Mouse (Mus musculus): Measurements from ENCODE around the gene Retreg1.

The Retreg1 gene

DNA sequence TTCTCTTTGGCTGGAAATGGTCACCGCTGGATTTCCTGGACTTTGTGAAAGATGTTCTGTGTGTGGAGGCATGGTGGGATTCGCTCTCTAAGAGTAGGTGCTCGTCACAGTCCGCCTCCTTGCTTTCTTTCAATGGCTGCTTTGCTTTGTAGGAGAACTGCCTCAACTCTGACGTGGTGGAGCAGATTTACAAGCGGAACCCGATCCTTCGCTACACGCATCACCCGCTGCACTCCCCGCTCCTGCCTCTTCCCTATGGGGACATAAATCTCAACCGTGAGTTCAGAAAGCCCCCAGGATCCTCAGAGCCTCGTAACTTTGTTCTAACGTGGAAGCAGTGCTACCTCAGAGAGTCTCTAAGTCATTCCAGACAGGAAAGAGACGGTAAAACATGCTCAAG lies 39.9 kb upstream of the Retreg1 start:
- no peak overlapping the region for H3K4me3 ChIP-seq (replicated peaks; ENCODE audit: low read length)
- H3K27me3 ChIP-seq (ENCODE audit: insufficient read depth, low read length) = no peaks in the 10 kb centered on the region
- H3K9me3 ChIP-seq (ENCODE audit: low read length) = peaks cover 7% of the 10 kb centered on the region; the same call in 1 of the 2 replicates
- peaks cover 55% of the 10 kb centered on the region for H3K4me1 ChIP-seq (replicated peaks; ENCODE audit: low read depth, low read length)
- TF ChIP-seq CTCF (conservative IDR thresholded peaks at IDR 0.05; ENCODE audit: low read length) = no peak
- no peak for TF ChIP-seq POU5F1 (IDR thresholded peaks at IDR 0.05; ENCODE audit: borderline replicate concordance, low read length)
- no peak for TF ChIP-seq NANOG (IDR thresholded peaks at IDR 0.05; ENCODE audit: borderline replicate concordance, low read length)
- peaks cover 99% of the 10 kb centered on the region for H3K36me3 ChIP-seq (ENCODE audit: insufficient read depth, low read length)

DNA sequence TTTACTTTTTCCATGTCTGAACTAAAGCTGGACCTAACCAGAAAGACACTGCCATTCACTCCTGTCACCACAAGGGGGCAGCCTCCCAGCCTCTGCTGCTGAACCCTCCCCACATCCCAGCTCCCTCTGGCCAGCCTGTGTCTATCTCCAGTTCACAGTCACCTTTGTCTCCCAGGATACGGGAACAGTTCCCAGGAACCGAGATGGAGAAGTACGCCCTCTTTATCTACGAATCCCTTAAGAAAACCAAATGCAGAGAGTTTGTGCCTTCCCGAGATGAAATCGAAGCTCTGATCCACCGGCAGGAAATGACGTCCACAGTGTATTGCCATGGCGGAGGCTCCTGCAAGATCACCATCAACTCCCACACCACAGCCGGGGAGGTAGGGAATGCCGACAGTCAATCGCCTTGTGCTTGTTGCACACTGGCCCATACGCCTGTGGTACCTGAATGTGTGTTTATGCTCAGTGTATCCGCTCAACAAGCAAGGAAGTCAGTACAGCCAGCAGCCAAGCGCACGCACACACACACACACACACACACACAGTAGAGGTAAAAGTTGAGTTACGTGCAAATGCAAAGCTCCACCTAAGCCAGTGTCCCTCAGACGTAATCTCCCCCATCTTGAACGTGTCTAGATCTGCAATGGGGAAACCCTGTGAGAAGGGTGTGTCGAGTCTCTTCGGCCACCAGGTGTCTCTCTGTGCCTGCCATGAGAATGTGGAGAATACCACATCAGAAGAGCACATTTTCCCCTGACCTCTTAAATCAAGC lies 37.5 kb upstream of the Retreg1 start:
- Histone ChIP-seq H3K9me3 (ENCODE audit: low read length) (peaks cover 8% of the 10 kb centered on the region; the same call in 1 of the 2 replicates), H3K36me3 (ENCODE audit: insufficient read depth, low read length) (peaks cover 100% of the 10 kb centered on the region), H3K4me1 (replicated peaks; ENCODE audit: low read depth, low read length) (peaks cover 75% of the 10 kb centered on the region), H3K27me3 (ENCODE audit: insufficient read depth, low read length) (no peaks in the 10 kb centered on the region), H3K4me3 (replicated peaks; ENCODE audit: low read length) (peak overlapping the region; percentile 41; the same call in 1 of the 2 replicates)
- no peak for TF ChIP-seq POU5F1 (IDR thresholded peaks at IDR 0.05; ENCODE audit: borderline replicate concordance, low read length)
- TF ChIP-seq NANOG (IDR thresholded peaks at IDR 0.05; ENCODE audit: borderline replicate concordance, low read length) = no peak
- peak; percentile 91 for TF ChIP-seq CTCF (conservative IDR thresholded peaks at IDR 0.05; ENCODE audit: low read length)

DNA sequence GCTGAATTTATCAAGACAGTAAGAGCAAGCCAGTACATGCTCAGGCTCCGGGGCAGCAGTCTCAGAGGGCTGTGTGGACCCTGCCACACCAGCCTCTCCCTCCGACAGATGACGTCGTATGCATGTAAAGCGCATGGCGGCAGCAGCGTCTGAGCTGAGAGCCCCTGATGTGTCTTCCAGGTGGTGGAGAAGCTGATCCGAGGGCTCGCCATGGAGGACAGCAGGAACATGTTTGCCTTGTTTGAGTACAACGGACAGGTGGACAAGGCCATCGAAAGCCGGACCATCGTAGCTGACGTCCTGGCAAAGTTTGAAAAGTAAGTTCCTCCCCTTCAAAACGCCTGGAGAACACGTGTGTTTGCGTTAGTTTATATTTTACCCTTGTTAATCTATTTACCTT lies 36.6 kb upstream of the Retreg1 start:
- Histone ChIP-seq H3K9me3 (ENCODE audit: low read length) (peaks cover 12% of the 10 kb centered on the region; the same call in 1 of the 2 replicates), H3K27me3 (ENCODE audit: insufficient read depth, low read length) (no peaks in the 10 kb centered on the region), H3K4me3 (replicated peaks; ENCODE audit: low read length) (no peak overlapping the region), H3K4me1 (replicated peaks; ENCODE audit: low read depth, low read length) (peaks cover 77% of the 10 kb centered on the region), H3K36me3 (ENCODE audit: insufficient read depth, low read length) (peaks cover 100% of the 10 kb centered on the region)
- TF ChIP-seq NANOG (IDR thresholded peaks at IDR 0.05; ENCODE audit: borderline replicate concordance, low read length) (no peak), CTCF (conservative IDR thresholded peaks at IDR 0.05; ENCODE audit: low read length) (no peak), POU5F1 (IDR thresholded peaks at IDR 0.05; ENCODE audit: borderline replicate concordance, low read length) (no peak)

DNA sequence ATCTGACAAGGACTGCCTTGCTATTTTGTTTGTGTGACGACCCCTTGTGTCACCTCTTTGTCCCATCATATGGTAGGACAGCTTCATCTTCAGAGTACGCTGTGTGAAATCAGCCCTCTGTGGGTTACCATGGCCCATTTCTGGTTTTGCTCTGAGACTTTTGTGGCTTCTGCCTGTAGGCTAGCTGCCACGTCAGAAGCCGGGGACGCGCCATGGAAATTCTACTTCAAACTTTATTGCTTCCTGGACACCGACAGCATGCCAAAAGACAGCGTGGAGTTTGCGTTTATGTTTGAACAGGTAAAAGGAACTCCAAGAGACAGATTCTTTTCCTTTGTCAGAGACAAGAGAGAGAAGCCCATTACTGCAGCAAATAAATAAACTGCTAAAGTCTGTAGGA lies 36.1 kb upstream of the Retreg1 start:
- H3K4me1 ChIP-seq (replicated peaks; ENCODE audit: low read depth, low read length) = peaks cover 82% of the 10 kb centered on the region
- no peak overlapping the region for H3K4me3 ChIP-seq (replicated peaks; ENCODE audit: low read length)
- H3K27me3 ChIP-seq (ENCODE audit: insufficient read depth, low read length) = no peaks in the 10 kb centered on the region
- peaks cover 100% of the 10 kb centered on the region for H3K36me3 ChIP-seq (ENCODE audit: insufficient read depth, low read length)
- peaks cover 14% of the 10 kb centered on the region; the same call in 1 of the 2 replicates for H3K9me3 ChIP-seq (ENCODE audit: low read length)
- TF ChIP-seq NANOG (IDR thresholded peaks at IDR 0.05; ENCODE audit: borderline replicate concordance, low read length) = no peak
- TF ChIP-seq POU5F1 (IDR thresholded peaks at IDR 0.05; ENCODE audit: borderline replicate concordance, low read length) = no peak
- TF ChIP-seq CTCF (conservative IDR thresholded peaks at IDR 0.05; ENCODE audit: low read length) = no peak

DNA sequence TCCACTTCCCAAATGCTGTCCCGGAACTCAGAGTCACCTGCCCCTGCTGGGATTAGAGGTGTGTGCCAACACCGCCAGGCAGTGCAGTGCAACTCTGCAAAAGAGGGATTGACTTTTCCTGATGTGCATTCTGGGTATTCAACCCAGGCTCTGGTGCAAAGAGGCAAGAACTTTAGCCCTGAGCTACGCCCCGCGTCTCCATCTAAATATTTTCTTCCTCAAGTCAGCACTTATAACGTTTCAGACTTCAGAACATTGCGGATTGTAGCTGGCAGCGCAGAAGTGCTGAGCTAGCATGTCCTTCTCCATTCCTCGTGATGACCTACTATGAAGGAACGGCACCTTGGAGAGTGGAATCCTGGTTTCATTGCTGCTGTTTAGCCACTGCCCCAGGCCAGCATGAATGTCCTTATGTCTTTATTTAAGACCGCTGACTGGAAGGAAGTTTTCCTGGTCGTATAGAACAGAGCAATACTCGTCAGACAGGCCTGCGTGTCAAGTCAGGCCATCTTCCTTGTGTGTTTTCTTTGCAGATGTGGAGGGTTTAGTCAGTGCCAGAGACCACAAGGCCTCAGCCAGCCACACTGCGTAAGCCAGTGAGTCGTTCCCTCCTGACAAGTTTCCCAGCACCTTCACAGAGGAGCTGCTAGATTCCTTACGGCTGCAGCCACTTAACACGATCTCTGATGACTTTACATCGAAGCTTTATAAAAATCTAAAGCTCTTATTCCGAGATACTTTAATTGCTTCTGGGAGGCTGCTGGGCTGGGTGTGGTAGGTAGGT lies 34.1 kb upstream of the Retreg1 start:
- H3K4me3 ChIP-seq (replicated peaks; ENCODE audit: low read length) = no peak overlapping the region
- H3K4me1 ChIP-seq (replicated peaks; ENCODE audit: low read depth, low read length) = peaks cover 85% of the 10 kb centered on the region
- no peak for TF ChIP-seq CTCF (conservative IDR thresholded peaks at IDR 0.05; ENCODE audit: low read length)
- no peak for TF ChIP-seq NANOG (IDR thresholded peaks at IDR 0.05; ENCODE audit: borderline replicate concordance, low read length)
- TF ChIP-seq POU5F1 (IDR thresholded peaks at IDR 0.05; ENCODE audit: borderline replicate concordance, low read length) = no peak
- peaks cover 14% of the 10 kb centered on the region; the same call in 1 of the 2 replicates for H3K9me3 ChIP-seq (ENCODE audit: low read length)
- H3K36me3 ChIP-seq (ENCODE audit: insufficient read depth, low read length) = peaks cover 100% of the 10 kb centered on the region
- no peaks in the 10 kb centered on the region for H3K27me3 ChIP-seq (ENCODE audit: insufficient read depth, low read length)

DNA sequence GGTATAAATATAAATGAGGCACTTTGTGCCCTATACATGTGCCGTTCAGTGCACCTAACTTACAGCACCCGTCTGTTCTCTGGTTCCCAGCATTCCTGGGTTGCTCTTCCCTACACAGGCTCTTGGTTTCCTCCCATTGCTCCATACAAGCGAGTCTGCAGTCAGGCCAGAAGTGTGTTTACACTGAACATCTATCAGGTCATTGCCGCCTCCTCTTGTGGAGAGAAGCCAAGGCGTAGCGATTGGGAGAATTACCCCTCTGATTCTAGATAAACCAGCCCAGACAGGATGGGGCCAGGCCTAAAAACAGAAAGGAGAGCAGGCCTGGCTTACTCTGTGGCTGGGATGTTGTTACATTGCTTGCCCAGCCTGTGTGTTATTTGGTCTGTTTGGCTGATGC lies 33.3 kb upstream of the Retreg1 start:
- no peaks in the 10 kb centered on the region for H3K27me3 ChIP-seq (ENCODE audit: insufficient read depth, low read length)
- peaks cover 14% of the 10 kb centered on the region; the same call in 1 of the 2 replicates for H3K9me3 ChIP-seq (ENCODE audit: low read length)
- H3K36me3 ChIP-seq (ENCODE audit: insufficient read depth, low read length) = peaks cover 98% of the 10 kb centered on the region
- TF ChIP-seq POU5F1 (IDR thresholded peaks at IDR 0.05; ENCODE audit: borderline replicate concordance, low read length) (no peak), NANOG (IDR thresholded peaks at IDR 0.05; ENCODE audit: borderline replicate concordance, low read length) (no peak), CTCF (conservative IDR thresholded peaks at IDR 0.05; ENCODE audit: low read length) (no peak)
- H3K4me1 ChIP-seq (replicated peaks; ENCODE audit: low read depth, low read length) = peaks cover 77% of the 10 kb centered on the region
- H3K4me3 ChIP-seq (replicated peaks; ENCODE audit: low read length) = no peak overlapping the region

DNA sequence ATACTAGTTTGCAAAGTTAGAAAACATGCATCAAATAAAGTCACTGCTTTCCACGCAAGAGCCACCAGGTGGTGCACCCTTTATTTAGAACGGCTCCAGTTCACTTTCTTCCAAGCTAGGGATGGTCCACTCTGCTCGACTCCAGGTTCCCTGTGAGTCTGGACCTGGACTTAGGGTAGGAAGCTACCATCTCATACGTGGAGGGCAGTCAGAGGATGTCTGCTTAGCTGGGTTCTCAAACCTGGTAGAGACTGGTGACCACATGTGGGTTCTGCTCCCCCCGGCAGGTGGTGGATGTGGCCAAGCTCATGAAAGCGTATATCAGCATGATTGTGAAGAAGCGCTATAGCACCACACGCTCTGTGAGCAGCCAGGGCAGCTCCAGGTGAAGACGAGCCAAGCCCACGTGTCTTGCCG lies 31.1 kb upstream of the Retreg1 start:
- TF ChIP-seq NANOG (IDR thresholded peaks at IDR 0.05; ENCODE audit: borderline replicate concordance, low read length) (no peak), CTCF (conservative IDR thresholded peaks at IDR 0.05; ENCODE audit: low read length) (no peak), POU5F1 (IDR thresholded peaks at IDR 0.05; ENCODE audit: borderline replicate concordance, low read length) (no peak)
- Histone ChIP-seq H3K27me3 (ENCODE audit: insufficient read depth, low read length) (no peaks in the 10 kb centered on the region), H3K36me3 (ENCODE audit: insufficient read depth, low read length) (peaks cover 84% of the 10 kb centered on the region), H3K9me3 (ENCODE audit: low read length) (peaks cover 14% of the 10 kb centered on the region; the same call in 1 of the 2 replicates), H3K4me1 (replicated peaks; ENCODE audit: low read depth, low read length) (peaks cover 59% of the 10 kb centered on the region), H3K4me3 (replicated peaks; ENCODE audit: low read length) (0 out of 2 replicates have a peak overlapping the region, but pooled peaks have one; percentile 23)

DNA sequence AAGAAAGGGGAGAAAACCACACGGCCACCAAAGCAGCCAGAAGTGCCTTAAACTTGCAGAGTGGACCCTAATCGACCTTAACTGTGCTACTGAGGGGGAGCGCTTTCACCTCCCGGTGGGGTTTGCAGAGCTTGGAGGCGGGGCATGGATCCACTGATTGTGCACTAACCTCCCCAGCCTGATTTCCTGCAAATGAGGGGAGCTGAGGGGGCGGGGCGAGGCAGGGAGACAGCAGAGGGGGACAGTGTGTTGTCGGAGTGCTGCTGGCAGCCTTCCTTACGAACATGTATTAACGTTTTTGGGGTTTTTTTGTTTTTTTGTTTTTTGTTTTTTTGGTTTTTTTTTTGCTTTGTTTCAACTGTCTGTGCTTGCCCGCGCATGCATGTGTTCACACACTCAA lies 30.5 kb upstream of the Retreg1 start:
- TF ChIP-seq NANOG (IDR thresholded peaks at IDR 0.05; ENCODE audit: borderline replicate concordance, low read length) (no peak), POU5F1 (IDR thresholded peaks at IDR 0.05; ENCODE audit: borderline replicate concordance, low read length) (no peak), CTCF (conservative IDR thresholded peaks at IDR 0.05; ENCODE audit: low read length) (no peak)
- H3K4me3 ChIP-seq (replicated peaks; ENCODE audit: low read length) = 0 out of 2 replicates have a peak overlapping the region, but pooled peaks have one; percentile 23
- H3K9me3 ChIP-seq (ENCODE audit: low read length) = peaks cover 12% of the 10 kb centered on the region; the same call in 1 of the 2 replicates
- H3K36me3 ChIP-seq (ENCODE audit: insufficient read depth, low read length) = peaks cover 78% of the 10 kb centered on the region
- H3K27me3 ChIP-seq (ENCODE audit: insufficient read depth, low read length) = no peaks in the 10 kb centered on the region
- peaks cover 52% of the 10 kb centered on the region for H3K4me1 ChIP-seq (replicated peaks; ENCODE audit: low read depth, low read length)

Measured in E14TG2a.4 (cell line).